Mouse (Mus musculus) forebrain, embryonic 16.5 days (tissue): ENCODE measurements around the gene Acpp. TPM values are rescaled to one million over a fixed set of nuclear protein-coding genes. Genes with fewer than 3 reads are reported as not detected.
A peak's percentile ranks its signal among the peaks of the same experiment; 100 is the strongest.

Experiments
- ATAC-seq: fragments of 200-750 bp; cut with Nextera tagmentation; 2 replicates; pipeline ENCODE4 v1.8.0; 2017; ENCODE audit warnings: mild to moderate bottlenecking, moderate library complexity
- H3K27ac ChIP-seq: fragments of 300-500 bp; sonication (generic); 2 replicates; pipeline ENCODE4 v1.5.1; 2014; ENCODE audit warnings: low read length, control low read depth
- H3K27me3 ChIP-seq: fragments of 300-500 bp; sonication (generic); replicated peaks from 2 replicates; pipeline ENCODE4 v1.6.1; 2014; ENCODE audit warnings: low read length; ENCODE audit not compliant: control insufficient read depth, insufficient read depth
- H3K36me3 ChIP-seq: fragments of 300-500 bp; sonication (generic); 2 replicates; pipeline ENCODE4 v1.6.1; 2014; ENCODE audit not compliant: control insufficient read depth, insufficient read depth
- H3K4me1 ChIP-seq: fragments of 300-500 bp; sonication (generic); replicated peaks from 2 replicates; pipeline ENCODE4 v1.6.1; 2014; ENCODE audit warnings: low read length; ENCODE audit not compliant: control insufficient read depth, insufficient read depth
- H3K4me2 ChIP-seq: fragments of 300-500 bp; sonication (generic); 2 replicates; pipeline ENCODE4 v1.6.1; 2014; ENCODE audit warnings: mild to moderate bottlenecking, low read length, control low read depth
- H3K4me3 ChIP-seq: fragments of 300-500 bp; sonication (generic); replicated peaks from 2 replicates; pipeline ENCODE4 v1.5.1; 2014; ENCODE audit warnings: mild to moderate bottlenecking, low read length, control low read depth
- H3K9ac ChIP-seq: fragments of 300-500 bp; sonication (generic); replicated peaks from 2 replicates; pipeline ENCODE4 v1.6.1; 2014; ENCODE audit warnings: low read depth, low read length, control low read depth
- H3K9me3 ChIP-seq: fragments of 300-500 bp; sonication (generic); 2 replicates; pipeline ENCODE4 v1.6.1; 2016; ENCODE audit warnings: low read length; ENCODE audit not compliant: control insufficient read depth
- WGBS: fragments of 180-500 bp; shearing (Covaris S2); extraction: QIAGEN DNeasy Blood & Tissue Kit; methylation state at CpG from one replicate; pipeline ENCODE4 v1.1.7; 2014; 5-methylcytosine and 5-hydroxymethylcytosine counted together
- polyA plus RNA-seq: library from polyadenylated mRNA; unstranded; fragments of >200 nt; fragmentation: Nextera tagmentation; extraction: Ambion mirVana; gene quantifications from 2 replicates; pipeline ENCODE4 v1.2.1, GENCODE M21; 2015

The Acpp gene
- polyA plus RNA-seq, 1 experiment from 2014 or later: 0.28 TPM

DNA sequence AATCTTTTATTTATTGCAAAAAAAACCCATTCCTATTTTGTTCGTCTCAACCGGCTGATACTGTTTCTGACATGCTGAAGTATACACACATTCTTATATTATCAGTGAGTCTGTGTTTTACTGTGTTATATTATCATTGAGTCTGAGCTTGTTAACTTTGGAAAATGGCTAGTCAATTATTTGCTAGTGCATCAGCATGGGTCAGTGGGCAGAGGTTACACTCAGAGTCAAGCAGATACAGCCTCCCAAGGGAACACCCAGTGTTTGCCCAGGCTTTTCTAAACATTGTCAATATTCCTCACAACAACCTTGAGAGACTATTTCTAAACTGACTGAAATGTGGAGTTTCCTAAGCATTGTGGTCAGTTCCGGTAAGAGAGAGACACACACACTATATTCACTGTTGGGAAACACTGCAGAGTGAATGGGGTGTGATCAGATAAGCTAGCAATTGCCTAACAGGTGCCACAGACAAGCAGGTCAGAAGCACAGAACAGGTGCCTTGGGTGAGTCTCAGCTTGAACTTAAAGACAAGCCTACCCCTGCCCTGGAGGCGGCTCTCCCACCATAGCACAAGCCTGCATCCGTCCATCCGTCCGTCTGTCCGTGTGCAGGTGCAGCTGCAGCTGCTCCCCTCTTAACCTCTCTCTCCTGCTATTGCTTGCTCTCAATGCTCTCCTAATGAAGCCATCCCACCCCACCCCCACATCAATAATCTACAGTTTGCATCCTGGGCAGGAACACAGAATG is 18.1 kb upstream of the Acpp start:
- WGBS: 61% methylated on average over 8 of the region's 8 CpGs

DNA sequence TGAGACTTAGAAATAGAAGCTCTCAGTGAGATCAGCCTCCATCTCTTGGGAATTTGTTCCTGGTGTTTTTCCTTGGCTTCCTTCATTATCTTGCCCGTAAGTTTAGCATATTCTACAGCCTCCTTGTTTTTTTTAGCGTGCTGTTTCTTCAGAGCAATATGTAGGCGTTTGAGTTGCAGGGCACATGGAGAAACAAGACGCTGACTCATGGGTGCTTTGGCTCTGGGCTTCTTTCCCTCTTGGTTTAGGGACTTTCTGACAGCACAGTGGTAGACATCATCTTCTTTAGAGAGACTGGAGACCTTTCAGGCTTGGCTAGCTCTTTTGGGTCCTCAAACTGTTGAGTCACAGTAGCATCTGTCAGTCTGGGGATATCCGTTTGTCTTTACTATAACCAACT is 6.6 kb upstream of the Acpp start:
- no peak overlapping the region for H3K4me3 ChIP-seq
- no peak for ATAC-seq
- no peak overlapping the region for H3K27ac ChIP-seq
- H3K27me3 ChIP-seq: no peaks in the 10 kb centered on the region
- H3K9me3 ChIP-seq: no peaks in the 10 kb centered on the region
- no peak overlapping the region for H3K4me2 ChIP-seq
- H3K36me3 ChIP-seq: no peaks in the 10 kb centered on the region
- no peaks in the 10 kb centered on the region for H3K4me1 ChIP-seq
- H3K9ac ChIP-seq: no peak overlapping the region
- 89% methylated on average over 5 of the region's 5 CpGs for WGBS

More for the DNA sequence above, 18.1 kb upstream of the Acpp start:
- Histone ChIP-seq H3K4me3 (no peak overlapping the region), H3K9ac (no peak overlapping the region), H3K27ac (no peak overlapping the region), H3K9me3 (no peaks in the 10 kb centered on the region), H3K4me1 (0 out of 2 replicates have a peak, but pooled peaks cover 2% of the 10 kb centered on the region), H3K36me3 (no peaks in the 10 kb centered on the region), H3K4me2 (no peak overlapping the region), H3K27me3 (no peaks in the 10 kb centered on the region)
- no peak for ATAC-seq

DNA sequence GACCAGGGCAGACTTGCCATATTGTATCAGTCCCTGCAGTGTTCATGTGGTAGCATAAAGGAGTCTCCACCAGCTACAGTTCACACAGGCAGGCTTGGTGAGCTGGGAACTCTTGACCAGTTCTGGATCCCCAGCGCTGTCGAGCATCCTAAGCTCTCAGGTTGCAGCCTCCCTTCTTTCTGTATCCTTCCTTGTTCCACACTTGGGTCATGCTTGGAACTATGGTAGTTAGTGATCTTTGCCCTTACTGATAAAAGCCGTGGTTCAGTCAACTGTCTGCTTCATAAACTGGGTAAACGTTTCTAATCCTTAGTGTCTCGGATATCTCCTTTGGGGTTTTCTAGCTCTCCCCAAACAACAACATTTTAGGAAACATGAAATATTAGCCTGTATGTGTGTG is 1.9 kb upstream of the Acpp start:
- H3K4me1 ChIP-seq: peaks cover 6% of the 10 kb centered on the region; the same call in 1 of the 2 replicates
- H3K36me3 ChIP-seq: no peaks in the 10 kb centered on the region
- H3K27ac ChIP-seq: no peak overlapping the region
- H3K4me3 ChIP-seq: no peak overlapping the region
- H3K9ac ChIP-seq: no peak overlapping the region
- 85% methylated on average over 5 of the region's 5 CpGs for WGBS
- no peaks in the 10 kb centered on the region for H3K9me3 ChIP-seq
- H3K27me3 ChIP-seq: no peaks in the 10 kb centered on the region
- no peak for ATAC-seq
- H3K4me2 ChIP-seq: no peak overlapping the region

DNA sequence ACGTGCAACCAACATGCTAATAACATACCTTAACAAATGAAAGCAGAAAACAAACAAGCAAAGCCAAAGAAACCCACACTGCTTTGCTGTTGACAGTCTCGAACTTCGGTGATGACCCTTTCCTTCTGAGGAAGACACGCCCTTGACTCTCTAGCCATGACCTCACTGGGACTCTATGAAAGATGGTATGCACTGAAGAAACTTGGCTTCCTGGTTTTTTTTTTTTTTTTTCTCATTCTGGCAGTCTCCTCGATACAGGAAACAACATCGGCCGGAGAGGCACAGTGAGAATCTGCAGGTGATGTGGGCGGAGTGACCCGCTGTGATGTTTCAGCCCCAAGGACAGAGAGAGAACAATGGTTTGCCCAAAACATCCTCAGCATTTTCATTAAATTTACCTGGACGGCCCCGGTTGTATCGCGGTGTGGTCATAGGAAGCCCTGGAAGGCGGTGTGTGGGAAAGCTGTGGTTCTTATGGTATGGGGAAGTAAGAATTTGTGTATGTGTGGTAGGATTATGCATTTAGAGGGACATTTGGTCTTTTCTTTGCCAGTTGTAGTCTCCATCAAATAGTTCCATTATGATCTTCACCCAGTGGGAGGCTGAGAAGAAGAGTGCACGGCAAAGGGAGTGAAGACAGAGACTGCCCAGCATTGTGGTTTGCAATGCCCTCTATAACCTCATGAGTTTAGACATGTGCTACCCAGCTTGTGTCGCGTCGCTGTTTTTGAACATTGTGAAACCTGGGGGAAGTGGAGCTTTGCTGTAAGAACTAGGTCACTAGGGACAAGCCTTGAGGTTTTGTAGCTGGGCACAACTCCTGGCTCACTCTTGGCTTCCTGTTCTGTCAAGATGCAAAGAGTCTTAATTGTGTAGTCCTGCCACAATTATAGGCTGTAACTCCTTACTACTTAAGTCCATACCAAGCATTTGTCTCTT is 1.2 kb upstream of the Acpp start:
- no peak for ATAC-seq
- H3K27me3 ChIP-seq: no peaks in the 10 kb centered on the region
- H3K9ac ChIP-seq: no peak overlapping the region
- no peaks in the 10 kb centered on the region for H3K9me3 ChIP-seq
- H3K36me3 ChIP-seq: no peaks in the 10 kb centered on the region
- 86% methylated on average over 18 of the region's 18 CpGs for WGBS
- no peak overlapping the region for H3K27ac ChIP-seq
- H3K4me2 ChIP-seq: no peak overlapping the region
- H3K4me1 ChIP-seq: peaks cover 6% of the 10 kb centered on the region; the same call in 1 of the 2 replicates
- H3K4me3 ChIP-seq: no peak overlapping the region

DNA sequence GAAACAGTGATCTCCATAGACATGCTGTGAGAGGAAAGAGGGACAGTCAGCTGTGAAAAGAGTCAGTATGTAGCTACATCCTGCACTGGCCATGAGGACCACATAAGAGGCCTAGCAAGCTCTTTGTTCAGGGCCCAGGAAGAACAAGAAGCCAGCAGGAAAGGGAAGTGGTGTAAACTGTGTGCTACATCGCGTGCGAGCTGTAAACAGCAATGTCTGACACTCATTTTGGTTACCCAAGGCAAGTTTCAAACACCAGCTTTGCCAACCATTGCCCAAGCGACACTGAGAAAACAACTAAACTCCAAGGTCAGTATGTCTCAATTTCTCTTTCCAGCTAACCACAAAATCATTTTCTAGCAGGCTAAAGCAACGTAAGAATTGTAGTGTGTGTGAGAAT is 6.2 kb downstream of the Acpp start:
- Histone ChIP-seq H3K4me2 (no peak overlapping the region), H3K4me3 (no peak overlapping the region), H3K9ac (no peak overlapping the region), H3K9me3 (no peaks in the 10 kb centered on the region), H3K36me3 (no peaks in the 10 kb centered on the region), H3K27ac (no peak overlapping the region), H3K4me1 (no peaks in the 10 kb centered on the region), H3K27me3 (no peaks in the 10 kb centered on the region)
- ATAC-seq: no peak
- WGBS: 95% methylated on average over 5 of the region's 5 CpGs

DNA sequence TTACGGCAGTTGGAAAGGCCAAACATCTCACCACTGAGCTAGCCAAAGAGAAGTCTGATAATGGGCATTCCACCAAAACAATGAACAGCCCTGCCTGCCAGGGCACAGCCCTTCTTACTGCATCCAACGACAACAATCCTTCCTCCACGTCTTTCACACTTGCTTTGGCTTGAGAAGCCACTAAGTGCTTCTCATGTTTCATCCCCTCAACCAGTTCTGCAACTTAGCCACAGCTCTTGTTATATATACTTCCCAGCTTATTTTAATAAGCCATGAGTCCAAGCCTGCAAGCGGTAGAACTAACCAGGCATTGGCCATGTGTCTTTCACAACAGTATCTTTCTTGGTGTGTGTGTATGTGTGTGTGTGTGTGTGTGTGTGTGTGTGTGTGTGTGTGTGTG is 8.9 kb downstream of the Acpp start:
- Histone ChIP-seq H3K4me1 (no peaks in the 10 kb centered on the region), H3K36me3 (no peaks in the 10 kb centered on the region), H3K27me3 (no peaks in the 10 kb centered on the region), H3K9me3 (no peaks in the 10 kb centered on the region), H3K4me3 (no peak overlapping the region), H3K9ac (no peak overlapping the region), H3K27ac (no peak overlapping the region), H3K4me2 (no peak overlapping the region)
- WGBS: 60% methylated on average over 4 of the region's 4 CpGs
- no peak for ATAC-seq

DNA sequence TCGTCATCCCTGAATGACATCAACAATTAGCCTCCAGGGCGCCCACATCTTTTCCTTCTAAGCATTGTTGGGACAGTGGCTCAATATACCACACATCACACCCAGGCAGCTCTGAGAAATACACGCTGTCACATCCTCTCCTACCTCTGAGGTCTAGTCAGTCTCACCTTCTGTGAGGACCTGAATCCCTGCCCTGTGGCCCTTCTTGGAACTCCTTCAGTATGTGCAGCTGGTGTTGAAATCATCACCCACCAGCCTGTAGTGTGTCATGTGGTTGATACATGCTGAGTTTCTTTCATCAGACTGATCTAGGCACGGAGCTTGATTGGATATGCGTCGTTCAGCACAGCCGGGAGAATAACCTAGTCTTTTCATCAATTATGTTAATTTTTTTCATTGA is 16.0 kb downstream of the Acpp start:
- no peak overlapping the region for H3K4me2 ChIP-seq
- no peaks in the 10 kb centered on the region for H3K4me1 ChIP-seq
- H3K36me3 ChIP-seq: no peaks in the 10 kb centered on the region
- no peak overlapping the region for H3K4me3 ChIP-seq
- no peaks in the 10 kb centered on the region for H3K27me3 ChIP-seq
- no peak overlapping the region for H3K27ac ChIP-seq
- no peak for ATAC-seq
- no peaks in the 10 kb centered on the region for H3K9me3 ChIP-seq
- 64% methylated on average over 7 of the region's 7 CpGs for WGBS
- no peak overlapping the region for H3K9ac ChIP-seq

DNA sequence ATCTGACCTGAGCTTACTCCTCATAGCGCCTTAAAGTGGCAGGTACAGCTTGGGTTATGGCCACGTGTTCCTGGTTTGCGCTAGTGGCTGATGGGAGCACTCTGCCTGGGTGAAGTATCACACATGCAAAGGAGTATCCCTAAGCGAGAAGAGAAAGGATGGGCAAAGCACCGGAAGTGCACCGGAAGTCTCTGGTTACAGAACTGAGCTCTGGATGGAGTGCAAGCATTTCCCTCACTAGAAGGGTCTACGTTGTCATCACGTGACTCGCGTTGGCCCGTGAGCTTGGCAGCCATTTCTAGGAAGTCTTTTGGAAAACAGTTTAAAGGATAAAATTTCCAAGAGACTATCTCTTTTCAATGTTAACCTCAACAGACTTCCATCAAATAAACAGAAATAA is 21.2 kb downstream of the Acpp start:
- Histone ChIP-seq H3K27ac (no peak overlapping the region), H3K9me3 (no peaks in the 10 kb centered on the region), H3K9ac (no peak overlapping the region), H3K4me1 (no peaks in the 10 kb centered on the region), H3K4me2 (no peak overlapping the region), H3K4me3 (no peak overlapping the region), H3K27me3 (no peaks in the 10 kb centered on the region), H3K36me3 (no peaks in the 10 kb centered on the region)
- 91% methylated on average over 11 of the region's 11 CpGs for WGBS
- ATAC-seq: no peak

DNA sequence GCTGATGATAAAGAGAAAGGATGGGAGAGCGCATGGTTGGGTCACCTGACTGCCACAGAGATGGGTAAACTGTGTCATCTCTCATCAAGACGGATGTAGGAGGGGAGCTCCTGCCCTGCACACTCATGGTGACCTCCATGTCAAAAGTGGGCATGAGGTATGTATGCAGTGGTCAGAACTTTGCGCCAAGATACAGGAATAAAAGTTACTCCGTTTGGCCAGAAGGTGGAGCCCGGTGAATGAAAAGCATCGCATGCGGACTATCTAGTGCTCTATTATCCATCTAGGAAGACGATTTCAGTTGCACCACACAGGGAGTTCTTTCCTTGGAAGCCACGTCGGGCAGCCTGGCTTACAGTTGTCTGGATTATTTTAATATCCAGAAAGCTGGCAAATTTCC is 22.0 kb downstream of the Acpp start:
- Histone ChIP-seq H3K4me1 (no peaks in the 10 kb centered on the region), H3K9me3 (no peaks in the 10 kb centered on the region), H3K4me2 (0 out of 2 replicates have a peak overlapping the region, but pooled peaks have one; percentile 17), H3K27me3 (no peaks in the 10 kb centered on the region), H3K36me3 (no peaks in the 10 kb centered on the region), H3K9ac (no peak overlapping the region), H3K4me3 (no peak overlapping the region), H3K27ac (no peak overlapping the region)
- peak; percentile 62 for ATAC-seq
- 10% methylated on average over 10 of the region's 10 CpGs for WGBS
